In the genomic region with DNA sequence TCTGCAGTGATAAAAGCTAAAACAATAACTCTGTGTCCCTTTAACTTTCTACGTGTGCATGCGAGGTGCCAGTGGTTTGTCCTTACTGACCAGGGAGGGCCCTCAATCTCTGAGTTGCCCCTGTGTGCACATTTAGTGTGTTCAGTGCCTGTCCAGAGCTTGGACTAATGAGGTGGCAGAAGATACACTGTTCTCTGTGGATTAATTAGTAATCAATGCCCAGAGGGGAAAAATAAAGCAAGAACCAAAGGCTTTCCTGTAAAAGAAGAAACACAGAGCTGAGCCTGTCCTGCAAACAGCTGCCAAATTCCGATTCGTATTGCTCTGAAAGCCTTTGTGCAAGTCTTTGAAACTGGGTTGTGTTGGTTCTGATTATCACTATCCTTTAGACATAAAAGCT, we compare ENCODE assay signal across 31 mouse cellular contexts. TPM values are rescaled to one million over a fixed set of nuclear protein-coding genes. Genes with fewer than 3 reads are reported as not detected.
A peak's percentile ranks its signal among the peaks of the same experiment; 100 is the strongest.
DNase-seq lines count a peak whose midpoint lies in the region; ATAC-seq lines count a peak whose summit lies in the region.
"Had no signal": no experiment of that assay in that cellular context is flagged by ENCODE, and none has a peak within 500 bp of the region (broad histone marks: within the 10 kb centered on the region; RNA-seq: fewer than 3 reads in every experiment).

No protein-coding gene starts in this region.

- H3K9ac ChIP-seq in heart, embryonic 14.5 days (ENCODE audit: low read length): peak overlapping the region; percentile 41
- no peak overlapping the region for H3K9ac ChIP-seq in kidney, embryonic 15.5 days
- H3K9ac ChIP-seq: embryonic facial prominence, embryonic 12.5 days; hindbrain, embryonic 14.5 days; limb, embryonic 13.5 days; lung, embryonic 15.5 days; midbrain, embryonic 15.5 days had no signal

- WGBS in heart, embryonic 14.5 days: 68% methylated on average over 4 of the region's 4 CpGs
- WGBS in kidney, embryonic 15.5 days: 82% methylated on average over 4 of the region's 4 CpGs

- peaks cover 12 to 37% of the 10 kb centered on the region in 2 experiments for H3K4me1 ChIP-seq in heart, embryonic 14.5 days (ENCODE audit: control insufficient read depth in 2 of 2, insufficient read depth in 2 of 2, low read length in 2 of 2)
- peaks cover 12% of the 10 kb centered on the region for H3K4me1 ChIP-seq in kidney, embryonic 15.5 days

- ATAC-seq in heart, embryonic 14.5 days (ENCODE audit: insufficient number of reproducible peaks, insufficient read depth, low FRiP score, low read depth): no peak
- no peak for ATAC-seq in kidney, embryonic 15.5 days (replicated peaks; ENCODE audit: low FRiP score)
- ATAC-seq: CD4-positive, CD25-positive, alpha-beta regulatory T cell, adult 4 months; forebrain, embryonic 14.5 days; intestine, postnatal 0 days; midbrain, embryonic 15.5 days had no signal

- no peak for DNase-seq in heart, postnatal 10 days
- DNase-seq in kidney, adult 18-20 months: peak; percentile 25
- DNase-seq in retina, postnatal 1 day: peak; percentile 5
- DNase-seq in retina, embryonic 14.5 days (ENCODE audit: low spot score): no peak
- DNase-seq in layer of hippocampus, adult 8-10 months (ENCODE audit: low spot score in 2 of 2): no peak
- DNase-seq: adrenal gland, postnatal 25 days; cerebellum, adult 11-12 months; cerebellum, adult 9-11 months; embryo, embryonic 11 days; gastrocnemius, postnatal 14 days; right cerebral cortex, postnatal 14 days; thymus, postnatal 14 days had no signal

- H3K4me2 ChIP-seq in heart, embryonic 14.5 days (ENCODE audit: low read length): peak overlapping the region; percentile 93
- H3K4me2 ChIP-seq in kidney, embryonic 15.5 days: no peak overlapping the region
- H3K4me2 ChIP-seq: embryonic facial prominence, embryonic 12.5 days; hindbrain, embryonic 14.5 days; limb, embryonic 13.5 days; liver, embryonic 11.5 days; lung, embryonic 15.5 days; midbrain, embryonic 15.5 days had no signal

- H3K36me3 ChIP-seq in heart, embryonic 14.5 days (ENCODE audit: control insufficient read depth, insufficient read depth, low read length): no peaks in the 10 kb centered on the region
- H3K36me3 ChIP-seq in kidney, embryonic 15.5 days: no peaks in the 10 kb centered on the region
- H3K36me3 ChIP-seq: embryonic facial prominence, embryonic 12.5 days; limb, embryonic 13.5 days; lung, embryonic 15.5 days; midbrain, embryonic 10.5 days; midbrain, embryonic 15.5 days had no signal

- no peaks in the 10 kb centered on the region for H3K9me3 ChIP-seq in heart, embryonic 14.5 days (ENCODE audit: control insufficient read depth, low read length)
- no peaks in the 10 kb centered on the region for H3K9me3 ChIP-seq in kidney, embryonic 15.5 days (replicated peaks)
- H3K9me3 ChIP-seq: embryonic facial prominence, embryonic 12.5 days; limb, embryonic 13.5 days; lung, embryonic 15.5 days; midbrain, embryonic 10.5 days; midbrain, embryonic 15.5 days had no signal

- H3K27me3 ChIP-seq in heart, embryonic 14.5 days (ENCODE audit: control insufficient read depth, insufficient read depth, low read length): no peaks in the 10 kb centered on the region
- peaks cover 34% of the 10 kb centered on the region for H3K27me3 ChIP-seq in kidney, embryonic 15.5 days

- H3K27ac ChIP-seq in heart, embryonic 14.5 days (replicated peaks in 1 of 2; ENCODE audit: control insufficient read depth in 1 of 2, insufficient read depth in 1 of 2, low read depth in 2 of 2, low read length in 2 of 2): no peak overlapping the region
- no peak overlapping the region for H3K27ac ChIP-seq in kidney, embryonic 15.5 days
- H3K27ac ChIP-seq: embryonic facial prominence, embryonic 12.5 days; hindbrain, embryonic 14.5 days; layer of hippocampus, adult 2 months; limb, embryonic 13.5 days; lung, embryonic 15.5 days; midbrain, embryonic 10.5 days; midbrain, embryonic 15.5 days had no signal

- H3K4me3 ChIP-seq in heart, embryonic 14.5 days (ENCODE audit: control insufficient read depth in 1 of 2, insufficient read depth in 1 of 2, low read depth in 1 of 2, low read length in 2 of 2): peak overlapping the region in 1 of 2 experiments; percentile 56; a peak in 1 of 4 replicates
- H3K4me3 ChIP-seq in kidney, embryonic 15.5 days (replicated peaks): no peak overlapping the region
- H3K4me3 ChIP-seq: embryonic facial prominence, embryonic 12.5 days; layer of hippocampus, adult 2 months; limb, embryonic 13.5 days; lung, embryonic 15.5 days; midbrain, embryonic 10.5 days; midbrain, embryonic 15.5 days had no signal

- intact Hi-C loops in heart, postnatal 10 days (cut with DNase I): no loop called here

RNA-seq across cellular contexts. Expression of gene Sun3, which starts 1.4 kb away (rescaled TPM):
- 1.1 and 1.6 TPM in 2 replicates for polyA plus RNA-seq in heart, embryonic 14.5 days (2014; fragmentation: Nextera tagmentation; extraction: Ambion mirVana)
- total RNA-seq in heart, postnatal 10 days (2021): 1 to 10 TPM; 4.8 to 5.5 TPM
- polyA plus RNA-seq in kidney, embryonic 15.5 days (2015; fragmentation: Nextera tagmentation; extraction: Ambion mirVana): not detected in 2 replicates
- total RNA-seq in layer of hippocampus, adult 8-10 months (2022): under 1 TPM; 0.37 to 0.65 (median 0.40) TPM
- total RNA-seq: adrenal gland, adult 18-20 months; adrenal gland, postnatal 25 days; gastrocnemius, postnatal 14 days; granulocyte monocyte progenitor cell, adult 5-6 weeks; hematopoietic stem cell, adult 5-6 weeks; megakaryocyte progenitor cell, adult 5-6 weeks had no signal
- polyA plus RNA-seq: CD4-positive, CD25-positive, alpha-beta regulatory T cell, adult 4 months; limb, embryonic 13.5 days; liver, embryonic 11.5 days; liver, embryonic 16.5 days; midbrain, embryonic 10.5 days; midbrain, embryonic 15.5 days; small intestine, adult 2 months had no signal

RNA-seq across cellular contexts. Expression of gene Gm11992, which starts 1.8 kb away (rescaled TPM):
- 3.5 and 4.2 TPM in 2 replicates for polyA plus RNA-seq in heart, embryonic 14.5 days (2014; fragmentation: Nextera tagmentation; extraction: Ambion mirVana)
- total RNA-seq in heart, postnatal 10 days (2021): 1 to 10 TPM; 2.2 to 2.6 TPM
- 3.2 and 3.8 TPM in 2 replicates for polyA plus RNA-seq in kidney, embryonic 15.5 days (2015; fragmentation: Nextera tagmentation; extraction: Ambion mirVana)
- total RNA-seq in layer of hippocampus, adult 8-10 months (2022): 1 to 10 TPM; 1.2 to 2.5 (median 1.6) TPM
- total RNA-seq: gastrocnemius, postnatal 14 days; megakaryocyte progenitor cell, adult 5-6 weeks had no signal

RNA-seq across cellular contexts. Expression of gene Hus1, which starts 39.2 kb away (rescaled TPM):
- 14.4 and 15.1 TPM in 2 replicates for polyA plus RNA-seq in heart, embryonic 14.5 days (2014; fragmentation: Nextera tagmentation; extraction: Ambion mirVana)
- 10 to 100 TPM; 11.3 to 16.1 TPM for total RNA-seq in heart, postnatal 10 days (2021)
- polyA plus RNA-seq in kidney, embryonic 15.5 days (2015; fragmentation: Nextera tagmentation; extraction: Ambion mirVana): 22.1 and 22.3 TPM in 2 replicates
- 10 to 100 TPM; 13.3 to 14.1 (median 13.5) TPM for total RNA-seq in layer of hippocampus, adult 8-10 months (2022)

Comparison
In these comparisons a context has a peak if more than half of its experiments do, and no peak if none do; other contexts are left out.
1. DNase-seq: peak in kidney, adult 18-20 months (single experiment) and retina, postnatal 1 day (single experiment); none in heart, postnatal 10 days (0 of 2), retina, embryonic 14.5 days (single experiment) and layer of hippocampus, adult 8-10 months (0 of 2).